Mouse (Mus musculus) gonadal fat pad, adult 2 months (tissue): ENCODE data around the gene Gm44511. TPM values are rescaled to one million over a fixed set of nuclear protein-coding genes. Genes with fewer than 3 reads are reported as not detected.
"Not testable (repeated sequence)": the region's sequence is repeated elsewhere in the genome, so short reads cannot be mapped to it uniquely, and the experiment has no call there.

Source experiments
- DNase-seq: peaks from one replicate; pipeline ENCODE4 v3.0.0-alpha.2; 2012; ENCODE audit warnings: low read depth
- polyA plus RNA-seq: library from polyadenylated mRNA; depleted of rRNA; stranded (reverse); fragments of >200 nt; gene quantifications from 2 replicates; pipeline ENCODE4 v1.2.3, GENCODE M21; 2012; rRNA removed

The Gm44511 gene
- polyA plus RNA-seq, 1 experiment, result 0.65 TPM

DNA sequence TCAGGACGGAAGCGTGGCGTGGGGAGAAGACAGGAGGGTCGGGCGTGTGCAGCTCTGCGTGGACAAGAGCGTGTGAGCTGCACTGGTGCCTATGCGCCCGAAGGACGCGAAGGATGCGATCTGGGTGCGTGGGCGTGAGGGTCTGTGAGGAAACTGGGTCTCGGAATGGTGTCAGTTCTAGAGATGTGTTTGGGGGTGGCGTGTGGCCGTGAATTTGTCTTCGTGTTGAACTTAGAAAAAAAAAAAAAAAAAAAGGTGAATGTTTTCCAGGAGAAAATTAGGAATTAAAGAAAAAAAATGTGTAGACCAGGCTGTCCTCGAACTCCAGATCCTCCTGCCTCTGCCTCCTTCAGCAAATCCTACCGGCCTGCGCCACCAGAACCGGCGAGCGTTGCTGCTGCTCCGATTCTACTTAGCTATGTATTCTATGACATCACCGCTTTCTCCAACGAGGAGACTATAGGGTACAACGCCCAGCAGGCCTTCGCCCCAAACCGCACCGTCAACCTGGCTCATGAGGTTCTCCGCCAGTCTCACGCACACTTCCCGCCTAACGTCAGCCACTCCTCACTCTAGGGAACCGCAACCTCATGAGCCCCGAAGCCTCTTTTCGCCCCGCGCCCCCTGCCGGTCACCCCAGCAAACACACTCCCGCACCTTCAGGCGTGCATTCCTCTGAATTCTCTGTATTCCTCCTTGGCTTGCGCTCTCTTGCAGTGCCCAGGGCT, 65.5 kb downstream of the Gm44511 start:
- not testable (repeated sequence) for DNase-seq

DNA sequence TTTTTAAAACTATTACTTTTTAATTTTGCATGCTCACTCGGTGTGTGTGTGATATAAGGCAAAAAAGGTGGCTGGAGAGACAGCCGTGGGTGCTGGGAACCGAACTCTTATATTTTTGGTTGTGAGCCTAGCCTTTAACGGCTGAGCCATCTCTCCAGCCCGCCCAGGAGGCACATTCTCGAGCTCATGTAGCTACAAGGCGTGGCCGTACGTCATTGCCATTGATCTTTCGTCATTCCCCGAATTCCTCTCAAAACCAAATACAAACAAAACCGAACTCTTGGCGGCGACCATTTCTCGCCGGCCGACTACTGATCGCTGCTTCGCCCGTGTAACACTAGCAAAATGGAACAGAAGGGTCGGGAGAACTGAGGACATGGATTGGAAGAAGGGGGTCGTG, 66.1 kb downstream of the Gm44511 start:
- DNase-seq, result not testable (repeated sequence)

DNA sequence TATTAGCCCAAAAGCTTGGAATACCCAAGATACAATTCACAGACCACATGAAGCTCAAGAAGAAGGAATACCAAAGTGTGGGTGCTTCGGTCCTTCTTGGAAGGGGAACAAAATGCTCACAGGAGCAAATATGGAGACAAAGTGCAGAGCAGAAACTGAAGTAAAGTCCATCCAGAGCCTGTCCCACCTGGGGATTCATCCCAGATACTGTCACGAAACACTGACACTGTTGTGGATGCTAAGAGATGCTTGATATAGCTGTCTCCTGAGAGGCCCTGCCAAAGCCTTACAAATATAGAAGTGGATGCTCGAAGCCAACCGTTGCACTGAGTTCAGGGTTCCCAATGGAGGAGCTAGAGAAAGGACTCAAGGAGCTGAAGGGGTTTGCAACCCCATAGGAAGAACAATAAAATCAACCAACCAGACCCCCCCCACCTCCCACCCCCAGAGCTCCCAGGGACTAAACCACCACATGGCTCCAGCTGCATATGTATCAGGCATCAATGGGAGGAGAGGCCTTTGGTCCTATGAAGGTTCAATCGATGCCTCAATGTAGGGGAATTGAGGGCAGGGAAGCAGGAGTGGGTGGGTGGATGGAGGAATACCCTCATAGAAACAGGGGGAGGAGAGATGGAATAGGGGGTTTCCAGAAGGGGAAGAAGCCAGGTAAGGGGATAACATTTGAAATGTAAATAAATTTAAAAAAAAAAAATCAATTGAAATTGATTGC, 66.7 kb downstream of the Gm44511 start:
- DNase-seq, result no peak

DNA sequence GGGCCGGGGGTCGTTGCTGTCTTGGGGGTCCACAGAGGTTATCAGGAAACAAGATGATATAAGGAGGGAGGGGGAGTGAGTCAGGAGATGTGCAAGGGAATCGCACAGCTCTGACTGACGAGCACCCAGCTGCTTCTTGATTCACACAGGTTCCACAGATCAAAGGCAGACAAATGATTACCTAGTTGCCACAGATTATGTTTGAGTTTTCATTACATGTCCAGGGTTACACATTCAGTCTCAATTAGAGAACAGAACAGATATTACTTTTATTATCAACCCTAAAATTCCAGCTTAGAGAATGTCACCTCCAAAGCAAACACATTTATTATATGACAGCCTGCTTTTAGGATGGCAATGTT, 70.7 kb downstream of the Gm44511 start:
- not testable (repeated sequence) for DNase-seq

DNA sequence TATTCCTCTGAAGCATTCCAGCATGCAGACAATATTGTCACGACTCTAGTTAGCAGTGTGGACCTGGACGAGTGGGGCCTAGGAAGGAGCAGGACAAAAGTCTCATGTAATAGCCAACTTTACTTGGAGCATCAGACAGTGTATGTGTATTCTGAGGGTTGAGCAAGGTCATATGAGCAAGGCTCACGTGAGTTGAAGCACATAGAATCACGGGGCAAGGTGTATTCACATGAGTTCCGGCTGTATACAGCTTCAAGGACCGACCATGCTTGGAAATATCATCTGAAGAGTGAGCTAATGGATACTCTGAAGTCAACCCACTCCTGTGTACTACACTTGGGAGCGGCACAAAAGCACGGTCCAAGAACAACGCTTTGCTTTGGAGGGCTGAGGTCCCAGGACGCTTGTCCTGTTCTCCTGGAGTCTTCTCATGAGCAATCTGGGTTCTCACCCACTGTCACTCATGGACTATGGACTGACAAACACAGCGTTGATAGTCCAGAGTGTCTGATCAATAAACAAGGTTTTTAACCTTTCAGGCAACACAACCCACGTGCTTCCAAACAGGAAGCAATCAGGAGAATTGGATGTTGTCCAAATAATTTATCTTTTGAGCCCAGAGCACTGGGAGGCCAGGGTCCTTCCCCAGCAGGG, 71.2 kb downstream of the Gm44511 start:
- not testable (repeated sequence) for DNase-seq

DNA sequence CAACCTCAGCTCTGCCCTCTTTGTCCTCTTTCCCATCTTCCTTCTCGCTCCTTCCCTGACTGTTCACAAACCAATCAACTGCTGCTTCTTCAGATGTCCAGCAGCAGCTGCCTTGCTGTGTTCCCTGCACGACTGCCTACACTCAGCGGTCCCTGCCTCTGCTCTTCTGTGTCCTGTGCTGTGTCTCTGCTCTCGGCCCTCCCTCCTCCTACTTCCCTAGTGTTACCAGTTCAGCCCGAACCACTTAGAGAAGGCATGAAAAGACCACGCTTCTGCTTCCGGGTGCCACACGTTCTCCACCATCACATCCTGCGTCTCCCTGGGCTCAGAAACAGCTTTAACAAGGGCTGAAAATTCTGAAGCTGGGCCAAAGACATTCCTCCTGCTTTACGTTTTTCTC, 71.8 kb downstream of the Gm44511 start:
- DNase-seq, result not testable (repeated sequence)

DNA sequence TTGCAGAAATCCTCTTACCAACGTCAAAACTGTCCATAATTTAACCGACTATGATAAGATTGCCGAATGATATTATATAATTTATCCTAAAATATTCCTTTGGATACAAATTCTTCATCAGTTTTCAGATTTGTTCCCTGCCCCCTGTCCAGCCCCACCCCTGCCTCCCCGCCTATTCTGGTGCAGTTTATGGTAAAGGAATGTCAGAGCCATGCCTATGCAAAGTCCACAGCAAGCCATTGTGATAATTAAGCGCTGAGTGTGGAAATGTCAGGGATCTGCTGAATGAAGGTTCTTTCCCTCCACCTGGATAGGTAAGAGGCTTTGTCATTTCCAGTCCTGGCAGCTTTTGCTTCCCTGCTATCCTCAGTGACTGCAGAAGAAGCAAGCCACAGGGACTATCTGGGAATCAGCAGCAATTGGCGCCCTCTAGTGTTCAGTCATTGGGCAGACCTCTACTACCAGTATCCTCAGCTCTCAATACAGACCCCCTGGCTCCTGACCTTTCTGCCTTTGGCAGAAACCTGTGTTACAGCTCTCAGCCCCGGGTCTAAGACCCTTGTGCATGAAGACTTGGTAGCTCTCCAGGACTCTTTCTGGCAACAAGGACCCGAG, 72.4 kb downstream of the Gm44511 start:
- not testable (repeated sequence) for DNase-seq

DNA sequence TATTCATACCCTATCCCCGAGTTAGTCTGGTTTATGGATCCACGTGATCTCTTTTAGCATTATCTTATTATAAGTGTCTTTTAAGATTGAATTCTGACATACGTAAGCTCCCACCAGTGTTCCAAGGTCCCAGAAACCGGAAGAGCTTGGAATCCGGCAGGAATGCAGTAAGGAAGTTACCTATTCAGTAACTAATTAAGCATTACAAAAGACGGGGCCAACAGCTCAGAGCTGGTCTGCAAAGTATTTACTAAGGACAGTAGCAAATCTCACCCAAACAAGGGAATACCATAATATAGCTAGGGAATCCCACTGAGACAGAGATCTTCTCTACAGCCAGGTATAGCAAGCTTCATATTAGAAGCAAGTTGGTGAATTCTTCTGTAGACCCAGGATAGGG, 79.1 kb downstream of the Gm44511 start:
- not testable (repeated sequence) for DNase-seq

DNA sequence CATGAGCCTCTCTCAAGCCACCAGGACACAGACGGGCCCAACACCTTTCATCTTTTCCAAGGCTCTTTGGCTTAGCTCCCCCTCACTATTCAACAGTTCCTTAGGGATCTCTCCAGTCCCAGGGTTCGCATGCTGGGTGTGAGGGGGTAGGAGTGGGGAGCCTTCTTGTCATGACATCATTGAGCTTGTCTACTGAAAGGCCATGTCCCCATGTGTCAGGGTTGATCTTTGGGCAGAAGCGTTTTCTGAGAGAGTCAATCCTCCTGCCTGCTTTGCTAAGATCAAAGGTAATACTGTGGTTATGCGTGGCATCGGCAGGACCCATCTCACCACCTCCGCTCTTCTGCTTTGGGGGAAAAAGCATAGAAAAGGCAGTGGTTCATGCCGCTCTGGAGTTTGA, 88.7 kb downstream of the Gm44511 start:
- DNase-seq, result no peak

DNA sequence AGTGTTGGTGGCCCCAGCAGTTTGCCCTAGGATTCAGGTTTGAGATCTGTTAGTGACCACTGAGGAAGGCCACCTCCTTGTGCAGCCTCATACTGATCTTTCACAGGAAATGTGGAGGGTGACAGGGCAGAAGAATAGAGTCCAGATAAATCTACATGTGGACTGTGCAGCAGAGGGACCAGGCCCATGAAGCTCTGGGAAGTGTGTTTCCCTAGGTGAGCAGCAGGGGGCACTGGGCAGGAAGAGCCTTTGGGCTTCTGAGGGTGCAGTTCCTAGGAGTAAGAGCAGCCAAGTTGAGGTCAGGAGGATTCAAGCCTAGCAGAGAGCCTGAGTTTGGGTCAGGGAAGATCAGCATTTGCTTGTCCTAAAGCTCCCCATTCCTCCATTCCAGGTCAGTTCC, 90.0 kb downstream of the Gm44511 start:
- DNase-seq, result no peak

DNA sequence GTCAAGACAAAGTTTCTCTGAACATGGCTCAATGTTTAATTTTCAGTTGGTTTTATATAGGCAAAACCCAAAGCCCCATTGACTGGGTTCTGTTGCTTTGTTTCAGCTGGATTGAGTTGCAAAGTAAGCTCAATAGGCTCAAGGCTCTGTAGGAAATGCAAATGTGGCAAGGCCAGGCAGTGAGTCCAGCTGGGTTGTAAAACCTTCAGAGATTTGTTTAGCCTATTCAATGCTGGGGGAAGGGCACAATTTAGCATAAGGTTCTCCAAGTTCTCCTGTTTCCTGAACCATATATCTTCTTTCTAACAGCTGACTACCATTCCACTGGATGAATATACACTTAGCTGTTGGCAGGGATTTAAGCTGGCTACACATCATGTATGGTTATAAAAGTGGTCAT, 91.2 kb downstream of the Gm44511 start:
- no peak for DNase-seq

DNA sequence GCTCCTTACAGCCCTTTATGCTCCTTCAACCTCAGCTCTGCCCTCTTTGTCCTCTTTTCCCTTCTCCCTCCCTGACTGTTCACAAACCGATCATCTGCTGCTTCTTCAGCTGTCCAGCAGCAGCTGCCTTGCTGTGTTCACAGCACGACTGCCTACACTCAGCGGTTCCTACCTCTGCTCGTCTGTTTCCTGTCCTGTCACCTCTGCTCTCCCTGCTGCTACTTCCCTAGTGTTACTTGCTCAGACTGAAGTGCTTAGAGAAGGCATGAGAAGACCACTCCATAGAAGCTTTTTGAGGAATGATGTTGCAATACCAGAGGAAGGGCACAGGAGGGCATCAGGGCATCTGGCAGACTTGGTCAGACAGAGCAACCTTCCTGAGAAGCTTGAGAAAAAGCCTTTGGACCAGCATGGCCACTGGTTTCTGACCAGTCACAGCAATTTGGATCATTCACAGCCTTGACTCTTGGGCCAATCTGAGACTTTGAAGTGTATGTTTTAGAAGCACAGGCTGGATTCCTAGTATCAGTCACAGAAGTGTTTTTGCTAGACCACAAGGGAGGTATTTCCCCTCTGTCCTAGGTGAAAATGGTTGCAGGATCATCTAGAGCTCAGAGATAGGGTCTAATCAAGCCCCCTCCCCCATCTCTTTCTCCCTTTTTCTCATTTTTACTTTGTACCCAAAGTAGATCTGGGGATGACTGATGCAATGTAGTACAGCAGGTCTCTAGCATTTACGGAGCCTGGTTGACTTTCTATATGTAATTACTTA, 92.0 kb downstream of the Gm44511 start:
- no peak for DNase-seq

DNA sequence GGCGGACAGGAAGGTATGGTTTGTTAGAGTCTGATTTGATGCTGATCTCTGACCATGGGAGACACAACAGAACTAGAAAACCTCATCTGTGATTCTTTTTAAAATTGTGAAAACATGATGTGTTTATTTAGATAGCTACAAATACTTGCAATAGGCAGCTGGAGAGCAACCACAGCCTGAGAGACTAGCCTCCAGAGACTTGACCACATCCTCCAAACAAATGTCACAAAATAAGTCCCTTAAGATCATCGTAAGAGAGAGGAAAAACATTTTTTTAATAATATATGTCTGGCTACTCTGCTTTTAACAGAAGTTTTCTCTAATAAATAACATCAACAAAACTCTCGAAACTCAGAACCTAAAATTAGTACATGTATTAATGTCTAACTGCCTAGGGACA, 94.1 kb downstream of the Gm44511 start:
- DNase-seq, result no peak

Other genes starting within 250 kb of the Gm44511 start
- 17.2 and 17.6 TPM in 2 replicates for gene A2ml1, start 244.7 kb downstream of the Gm44511 start, polyA plus RNA-seq
- gene Klrb1a, start 202.8 kb downstream of the Gm44511 start, polyA plus RNA-seq, result 29.6 and 31.2 TPM in 2 replicates
- gene Clec2h, start 163.9 kb downstream of the Gm44511 start, polyA plus RNA-seq, result 0.19 and 0.26 TPM in 2 replicates
- gene Klrb1, start 103.3 kb downstream of the Gm44511 start, polyA plus RNA-seq, result not detected in 2 replicates
- gene Klrb1c, start 37.1 kb downstream of the Gm44511 start, polyA plus RNA-seq, result 29.7 and 72.7 TPM in 2 replicates
- 0.19 and 0.41 TPM in 2 replicates for gene Klrb1b, start within 50 bp of the Gm44511 start, polyA plus RNA-seq
- gene Clec2i, start 61.3 kb upstream of the Gm44511 start, polyA plus RNA-seq, result 0.22 and 0.36 TPM in 2 replicates
- 1.1 and 2.1 TPM in 2 replicates for gene BC035044, start 64.8 kb upstream of the Gm44511 start, polyA plus RNA-seq
- gene Clec2g, start 108.1 kb upstream of the Gm44511 start, polyA plus RNA-seq, result not detected in 2 replicates
- gene Klrb1f, start 219.6 kb upstream of the Gm44511 start, polyA plus RNA-seq, result 0.08 and 0.58 TPM in 2 replicates